Mouse (Mus musculus): ENCODE data around the gene Urod. TPM values are rescaled to one million over a fixed set of nuclear protein-coding genes. Genes with fewer than 3 reads are reported as not detected.

Gene Urod
- polyA plus RNA-seq, 1 experiment from 2014 or later = 63.4 TPM

DNA sequence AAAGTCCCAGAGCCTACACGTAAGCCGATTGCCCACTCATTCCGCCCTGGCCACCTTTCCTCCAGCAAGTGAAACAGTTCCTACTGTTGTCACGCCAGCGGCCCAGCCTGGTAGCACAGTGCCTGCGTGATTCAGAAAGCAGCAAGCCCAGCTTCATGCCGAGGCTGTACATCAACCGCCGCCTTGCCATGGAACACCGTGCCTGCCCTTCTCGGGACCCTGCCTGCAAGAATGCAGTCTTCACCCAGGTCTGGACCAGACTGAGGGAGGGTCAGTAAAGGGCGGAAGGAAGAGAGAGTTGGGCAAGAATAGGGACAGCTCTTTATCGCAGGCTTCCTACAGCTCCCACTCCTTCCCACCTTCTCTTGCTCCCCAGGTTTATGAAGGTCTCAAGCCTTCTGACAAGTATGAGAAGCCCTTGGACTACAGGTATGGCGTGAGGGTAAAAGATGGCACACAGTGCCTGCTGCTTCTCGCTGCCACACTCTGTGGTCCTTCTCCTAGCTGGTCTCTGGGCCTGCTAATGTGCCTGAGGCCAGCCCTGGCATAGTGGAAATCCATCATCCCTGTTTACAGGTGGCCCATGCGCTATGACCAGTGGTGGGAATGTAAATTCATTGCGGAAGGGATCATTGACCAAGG is 5.4 kb upstream of the Urod start:
- WGBS = 93% methylated on average over 17 of the region's 17 CpGs
- no peak overlapping the region for H3K9ac ChIP-seq (replicated peaks; ENCODE audit: low read depth, low read length)
- H3K36me3 ChIP-seq (ENCODE audit: control insufficient read depth, insufficient read depth) = peaks cover 25% of the 10 kb centered on the region
- no peak overlapping the region for H3K4me3 ChIP-seq (replicated peaks; ENCODE audit: low read length)
- H3K4me1 ChIP-seq (replicated peaks; ENCODE audit: control insufficient read depth, insufficient read depth, low read length) = peaks cover 16% of the 10 kb centered on the region
- H3K27ac ChIP-seq (ENCODE audit: low read length) = no peak overlapping the region
- H3K9me3 ChIP-seq (ENCODE audit: control insufficient read depth, low read length) = no peaks in the 10 kb centered on the region
- no peak overlapping the region for H3K4me2 ChIP-seq (ENCODE audit: low read length)
- no peak for ATAC-seq
- H3K27me3 ChIP-seq (replicated peaks; ENCODE audit: control insufficient read depth, insufficient read depth, low read length) = no peaks in the 10 kb centered on the region

DNA sequence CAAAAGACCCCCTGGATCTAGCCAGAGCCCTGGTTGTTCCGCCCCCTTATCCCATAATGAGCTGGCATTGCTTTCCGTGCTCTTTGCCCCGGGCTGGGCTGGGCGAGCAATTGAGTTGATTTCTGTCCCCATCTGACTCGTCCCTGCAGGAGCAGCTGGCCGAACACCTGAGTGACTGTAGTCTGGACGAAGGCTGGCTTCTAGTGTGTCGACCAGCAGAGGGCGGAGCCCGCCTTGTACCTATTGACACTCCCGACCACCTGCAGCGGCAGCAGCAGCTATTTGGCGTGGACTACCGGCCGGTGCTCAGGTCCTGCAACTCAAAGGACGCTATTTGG is 1.6 kb upstream of the Urod start:
- Histone ChIP-seq H3K9me3 (ENCODE audit: control insufficient read depth, low read length) (no peaks in the 10 kb centered on the region), H3K9ac (replicated peaks; ENCODE audit: low read depth, low read length) (peak overlapping the region; percentile 85), H3K4me3 (replicated peaks; ENCODE audit: low read length) (peak overlapping the region; percentile 87), H3K4me1 (replicated peaks; ENCODE audit: control insufficient read depth, insufficient read depth, low read length) (peaks cover 33% of the 10 kb centered on the region), H3K4me2 (ENCODE audit: low read length) (peak overlapping the region; percentile 96), H3K27me3 (replicated peaks; ENCODE audit: control insufficient read depth, insufficient read depth, low read length) (no peaks in the 10 kb centered on the region), H3K27ac (ENCODE audit: low read length) (no peak overlapping the region; the same call in 1 of the 2 replicates), H3K36me3 (ENCODE audit: control insufficient read depth, insufficient read depth) (peaks cover 14% of the 10 kb centered on the region)
- ATAC-seq = 0 out of 2 replicates have a peak, but pooled peaks have one; percentile 1
- WGBS = 1% methylated on average over 16 of the region's 16 CpGs

DNA sequence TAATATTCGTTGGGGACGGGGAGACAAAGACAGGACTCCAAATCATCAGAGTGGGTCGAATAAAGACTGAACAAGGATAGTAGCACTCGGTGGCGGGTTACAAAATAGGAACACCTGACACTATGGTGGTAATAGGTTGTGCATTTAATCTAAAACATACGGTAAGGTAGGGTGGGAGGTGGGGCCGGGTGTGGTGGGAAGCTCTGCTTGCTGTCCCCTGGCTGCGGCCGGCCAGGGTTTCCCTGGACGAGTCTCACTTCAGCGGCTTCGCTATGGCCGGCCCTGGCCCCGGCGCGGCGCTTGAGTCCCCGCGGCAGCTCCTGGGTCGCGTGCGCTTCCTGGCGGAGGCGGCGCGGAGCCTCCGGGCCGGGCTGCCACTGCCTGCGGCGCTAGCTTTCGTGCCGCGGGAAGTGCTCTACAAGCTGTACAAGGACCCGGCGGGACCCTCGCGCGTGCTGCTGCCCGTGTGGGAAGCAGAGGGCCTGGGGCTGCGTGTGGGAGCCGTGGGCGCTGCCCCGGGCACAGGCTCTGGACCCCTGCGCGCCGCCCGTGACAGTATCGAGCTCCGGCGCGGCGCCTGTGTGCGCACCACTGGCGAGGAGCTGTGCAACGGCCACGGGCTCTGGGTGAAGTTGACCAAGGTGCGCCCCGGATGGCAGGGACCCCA is 1.1 kb upstream of the Urod start, which contains the start of gene Hectd3:
Gene Hectd3 (plus strand): TSS at position 187 of the 667 bp plus-strand sequence.
- H3K9me3 ChIP-seq (ENCODE audit: control insufficient read depth, low read length) = no peaks in the 10 kb centered on the region
- peak within 1 kb of the TSS; percentile 96 for H3K4me2 ChIP-seq (ENCODE audit: low read length)
- H3K4me1 ChIP-seq (replicated peaks; ENCODE audit: control insufficient read depth, insufficient read depth, low read length) = peaks cover 33% of the 10 kb centered on the region
- peak within 1 kb of the TSS; percentile 85 for H3K9ac ChIP-seq (replicated peaks; ENCODE audit: low read depth, low read length)
- H3K27ac ChIP-seq (ENCODE audit: low read length) = peak within 1 kb of the TSS; percentile 86
- H3K36me3 ChIP-seq (ENCODE audit: control insufficient read depth, insufficient read depth) = peaks cover 12% of the 10 kb centered on the region
- ATAC-seq = peak; percentile 69
- WGBS = under 1% methylated on average over 58 of the region's 58 CpGs
- no peaks in the 10 kb centered on the region for H3K27me3 ChIP-seq (replicated peaks; ENCODE audit: control insufficient read depth, insufficient read depth, low read length)
- H3K4me3 ChIP-seq (replicated peaks; ENCODE audit: low read length) = peak within 1 kb of the TSS; percentile 87

DNA sequence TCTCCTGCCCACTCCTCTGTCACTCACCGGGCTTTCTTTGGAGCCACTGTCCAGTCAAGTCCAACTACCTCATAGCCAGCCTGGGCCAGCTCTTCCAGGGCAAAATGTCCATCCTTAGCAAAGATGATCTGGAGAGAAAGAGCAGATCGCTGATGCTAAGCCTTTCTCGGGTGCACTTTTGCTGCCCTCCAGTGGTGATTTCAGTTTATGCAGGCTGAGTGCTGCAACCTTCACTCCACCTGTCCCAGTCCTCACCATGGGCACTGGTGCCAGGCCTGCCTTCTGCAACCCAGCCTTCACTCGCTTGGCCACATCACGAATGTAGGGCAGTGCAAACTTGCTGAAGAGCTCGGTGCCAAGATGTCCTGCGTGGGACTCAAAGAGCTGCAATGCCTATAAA is 2.8 kb downstream of the Urod start:
- ATAC-seq = peak; percentile 10
- H3K4me2 ChIP-seq (ENCODE audit: low read length) = no peak overlapping the region
- H3K4me1 ChIP-seq (replicated peaks; ENCODE audit: control insufficient read depth, insufficient read depth, low read length) = peaks cover 31% of the 10 kb centered on the region
- no peaks in the 10 kb centered on the region for H3K27me3 ChIP-seq (replicated peaks; ENCODE audit: control insufficient read depth, insufficient read depth, low read length)
- no peak overlapping the region for H3K4me3 ChIP-seq (replicated peaks; ENCODE audit: low read length)
- no peak overlapping the region for H3K27ac ChIP-seq (ENCODE audit: low read length)
- peaks cover 1% of the 10 kb centered on the region; the same call in 1 of the 2 replicates for H3K36me3 ChIP-seq (ENCODE audit: control insufficient read depth, insufficient read depth)
- WGBS = 8% methylated on average over 7 of the region's 7 CpGs
- no peak overlapping the region for H3K9ac ChIP-seq (replicated peaks; ENCODE audit: low read depth, low read length)
- H3K9me3 ChIP-seq (ENCODE audit: control insufficient read depth, low read length) = no peaks in the 10 kb centered on the region

DNA sequence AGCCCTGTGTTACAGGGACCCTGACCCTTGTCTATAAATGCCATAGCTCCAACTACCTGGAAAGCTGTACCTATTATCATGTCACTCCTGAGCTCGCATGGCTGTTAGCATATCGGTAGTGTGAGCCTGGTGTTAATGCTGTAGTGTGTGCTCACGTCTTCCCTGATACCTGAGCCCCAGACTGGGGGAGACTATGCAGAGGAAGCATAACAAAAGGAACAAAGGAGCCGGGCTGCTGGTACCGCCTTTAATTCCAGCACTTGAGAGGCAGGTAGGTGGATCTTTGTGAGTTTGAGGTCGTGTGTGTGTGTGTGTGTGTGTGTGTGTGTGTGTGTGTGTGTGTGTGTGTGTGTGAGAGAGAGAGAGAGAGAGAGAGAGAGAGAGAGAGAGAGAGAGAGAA is 4.5 kb downstream of the Urod start:
- 52% methylated on average over 5 of the region's 6 CpGs for WGBS

GRCm38 (mm10) chr4:116987122-116987456 is 7.1 kb downstream of the Urod start:
- H3K27ac ChIP-seq (ENCODE audit: low read length) = no peak overlapping the region
- H3K9me3 ChIP-seq (ENCODE audit: control insufficient read depth, low read length) = no peaks in the 10 kb centered on the region
- peaks cover 8% of the 10 kb centered on the region for H3K36me3 ChIP-seq (ENCODE audit: control insufficient read depth, insufficient read depth)
- WGBS = 57% methylated on average over 5 of the region's 5 CpGs
- H3K27me3 ChIP-seq (replicated peaks; ENCODE audit: control insufficient read depth, insufficient read depth, low read length) = no peaks in the 10 kb centered on the region
- 0 out of 2 replicates have a peak, but pooled peaks cover 5% of the 10 kb centered on the region for H3K4me1 ChIP-seq (replicated peaks; ENCODE audit: control insufficient read depth, insufficient read depth, low read length)
- H3K4me2 ChIP-seq (ENCODE audit: low read length) = no peak overlapping the region
- no peak overlapping the region for H3K9ac ChIP-seq (replicated peaks; ENCODE audit: low read depth, low read length)
- no peak overlapping the region for H3K4me3 ChIP-seq (replicated peaks; ENCODE audit: low read length)
- 0 out of 2 replicates have a peak, but pooled peaks have one; percentile 1 for ATAC-seq

More for the DNA sequence above, 4.5 kb downstream of the Urod start:
- H3K27me3 ChIP-seq (replicated peaks; ENCODE audit: control insufficient read depth, insufficient read depth, low read length) = no peaks in the 10 kb centered on the region
- ATAC-seq = no peak
- H3K36me3 ChIP-seq (ENCODE audit: control insufficient read depth, insufficient read depth) = peaks cover 3% of the 10 kb centered on the region
- no peak overlapping the region for H3K4me2 ChIP-seq (ENCODE audit: low read length)
- H3K9ac ChIP-seq (replicated peaks; ENCODE audit: low read depth, low read length) = no peak overlapping the region
- no peaks in the 10 kb centered on the region for H3K9me3 ChIP-seq (ENCODE audit: control insufficient read depth, low read length)
- H3K4me3 ChIP-seq (replicated peaks; ENCODE audit: low read length) = no peak overlapping the region
- no peak overlapping the region for H3K27ac ChIP-seq (ENCODE audit: low read length)
- peaks cover 21% of the 10 kb centered on the region for H3K4me1 ChIP-seq (replicated peaks; ENCODE audit: control insufficient read depth, insufficient read depth, low read length)

DNA sequence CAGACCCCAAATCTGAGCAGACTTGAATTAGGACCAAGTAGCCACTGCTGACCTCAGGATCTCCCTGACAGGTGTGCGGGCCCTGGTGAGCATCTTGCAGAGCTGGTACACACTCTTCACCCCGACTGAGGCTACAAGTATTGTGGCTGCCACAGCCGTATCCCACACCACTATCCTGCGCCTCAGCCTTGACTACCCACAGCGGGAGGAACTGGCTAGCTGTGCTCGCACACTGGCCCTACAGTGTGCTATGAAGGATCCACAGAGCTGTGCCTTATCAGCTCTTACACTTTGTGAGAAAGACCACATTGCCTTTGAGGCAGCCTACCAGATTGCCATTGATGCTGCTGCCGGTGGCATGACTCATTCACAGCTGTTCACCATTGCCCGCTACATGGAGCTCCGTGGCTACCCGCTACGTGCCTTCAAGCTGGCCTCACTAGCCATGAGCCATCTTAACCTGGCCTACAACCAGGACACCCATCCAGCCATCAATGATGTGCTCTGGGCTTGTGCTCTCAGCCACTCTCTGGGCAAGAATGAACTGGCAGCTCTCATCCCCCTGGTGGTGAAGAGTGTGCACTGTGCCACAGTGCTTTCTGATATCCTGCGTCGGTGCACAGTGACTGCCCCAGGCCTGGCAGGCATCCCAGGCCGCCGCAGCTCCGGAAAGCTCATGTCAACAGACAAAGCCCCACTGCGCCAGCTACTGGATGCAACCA is 7.7 kb downstream of the Urod start:
- Histone ChIP-seq H3K9ac (replicated peaks; ENCODE audit: low read depth, low read length) (no peak overlapping the region), H3K9me3 (ENCODE audit: control insufficient read depth, low read length) (no peaks in the 10 kb centered on the region), H3K4me1 (replicated peaks; ENCODE audit: control insufficient read depth, insufficient read depth, low read length) (0 out of 2 replicates have a peak, but pooled peaks cover 5% of the 10 kb centered on the region), H3K4me3 (replicated peaks; ENCODE audit: low read length) (no peak overlapping the region), H3K27ac (ENCODE audit: low read length) (no peak overlapping the region), H3K27me3 (replicated peaks; ENCODE audit: control insufficient read depth, insufficient read depth, low read length) (no peaks in the 10 kb centered on the region), H3K36me3 (ENCODE audit: control insufficient read depth, insufficient read depth) (peaks cover 10% of the 10 kb centered on the region), H3K4me2 (ENCODE audit: low read length) (no peak overlapping the region)
- 53% methylated on average over 17 of the region's 17 CpGs for whole genome bisulfite sequencing
- ATAC-seq = peak; percentile 88

GRCm38 (mm10) chr4:116985681-116986080 is 8.5 kb downstream of the Urod start:
- H3K36me3 ChIP-seq (ENCODE audit: control insufficient read depth, insufficient read depth) = peaks cover 13% of the 10 kb centered on the region
- H3K27ac ChIP-seq (ENCODE audit: low read length) = no peak overlapping the region
- no peak overlapping the region for H3K4me2 ChIP-seq (ENCODE audit: low read length)
- 91% methylated on average over 7 of the region's 7 CpGs for WGBS
- 0 out of 2 replicates have a peak, but pooled peaks cover 3% of the 10 kb centered on the region for H3K4me1 ChIP-seq (replicated peaks; ENCODE audit: control insufficient read depth, insufficient read depth, low read length)
- H3K27me3 ChIP-seq (replicated peaks; ENCODE audit: control insufficient read depth, insufficient read depth, low read length) = no peaks in the 10 kb centered on the region
- no peak for ATAC-seq
- no peak overlapping the region for H3K4me3 ChIP-seq (replicated peaks; ENCODE audit: low read length)
- H3K9me3 ChIP-seq (ENCODE audit: control insufficient read depth, low read length) = no peaks in the 10 kb centered on the region
- no peak overlapping the region for H3K9ac ChIP-seq (replicated peaks; ENCODE audit: low read depth, low read length)

- no peak overlapping the region for H3K4me2 ChIP-seq (ENCODE audit: low read length)
- no peak overlapping the region for H3K27ac ChIP-seq (ENCODE audit: low read length)
- WGBS = 79% methylated on average over 2 of the region's 2 CpGs
- H3K4me3 ChIP-seq (replicated peaks; ENCODE audit: low read length) = no peak overlapping the region
- peaks cover 23% of the 10 kb centered on the region for H3K36me3 ChIP-seq (ENCODE audit: control insufficient read depth, insufficient read depth)
- no peaks in the 10 kb centered on the region for H3K4me1 ChIP-seq (replicated peaks; ENCODE audit: control insufficient read depth, insufficient read depth, low read length)
- no peak for ATAC-seq
- no peaks in the 10 kb centered on the region for H3K9me3 ChIP-seq (ENCODE audit: control insufficient read depth, low read length)
- H3K27me3 ChIP-seq (replicated peaks; ENCODE audit: control insufficient read depth, insufficient read depth, low read length) = no peaks in the 10 kb centered on the region
- no peak overlapping the region for H3K9ac ChIP-seq (replicated peaks; ENCODE audit: low read depth, low read length)
Observed at GRCm38 (mm10) chr4:116976503-116976902, 17.7 kb downstream of the Urod start.
